ENCODE assay signal across 27 mouse cellular contexts in the genomic region with DNA sequence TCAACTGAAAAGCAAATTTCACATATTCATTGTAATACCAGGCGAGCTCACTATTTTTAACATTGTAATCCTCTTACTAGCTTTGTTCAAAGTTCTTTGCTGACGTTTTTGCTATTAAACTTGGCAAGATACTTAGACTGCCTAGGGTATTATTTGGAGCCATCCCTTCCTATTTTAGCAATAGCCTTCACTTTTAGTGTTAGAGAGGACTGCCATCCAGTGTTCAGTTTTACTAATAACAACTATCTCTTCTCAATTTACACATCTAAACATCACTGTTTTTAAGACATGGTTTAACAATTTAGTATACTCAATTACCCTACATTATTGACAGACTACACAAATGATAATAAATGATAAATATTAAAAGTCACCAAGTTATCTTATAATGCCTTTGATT.
A peak's percentile ranks its signal among the peaks of the same experiment; 100 is the strongest.
DNase-seq lines count a peak whose midpoint lies in the region; ATAC-seq and TF ChIP-seq lines count a peak whose summit lies in the region.
"Had no signal": no experiment of that assay in that cellular context is flagged by ENCODE, and none has a peak within 500 bp of the region (broad histone marks: within the 10 kb centered on the region; RNA-seq: fewer than 3 reads in every experiment).

No protein-coding gene starts in this region.

- no peaks in the 10 kb centered on the region for H3K36me3 ChIP-seq in forebrain, postnatal 0 days (ENCODE audit: insufficient read depth)
- H3K36me3 ChIP-seq in forebrain, embryonic 11.5 days (ENCODE audit: control insufficient read depth, insufficient read depth, low read length), result no peaks in the 10 kb centered on the region
- H3K36me3 ChIP-seq: forebrain, embryonic 10.5 days; heart, embryonic 12.5 days; limb, embryonic 12.5 days; liver, embryonic 13.5 days; neural tube, embryonic 15.5 days had no signal

- peak; percentile 6 for DNase-seq in forebrain, postnatal 0 days
- no peak for DNase-seq in forebrain, embryonic 11.5 days (ENCODE audit: low spot score)
- DNase-seq in left cerebral cortex, adult 2 months (ENCODE audit: extremely low spot score in 1 of 2, low spot score in 2 of 2), result no peak
- DNase-seq in left cerebral cortex, postnatal 36 days (ENCODE audit: low spot score in 2 of 2), result no peak
- peak; percentile 24 for DNase-seq in A20 (ENCODE audit: low read depth, low spot score)
- peak; percentile 5 for DNase-seq in brain, adult 2 months (ENCODE audit: low read depth, low spot score)
- no peak for DNase-seq in lung, adult 18-20 months
- DNase-seq: adrenal gland, adult 8-10 months; cerebellum, adult 2 months; cerebellum, postnatal 36 days; gastrocnemius, postnatal 10 days; heart, adult 18-20 months; heart, postnatal 10 days; kidney, adult 18-20 months; liver, embryonic 13.5 days; lung, embryonic 14.5 days; lung, postnatal 36 days; right cerebral cortex, adult 18-20 months; right cerebral cortex, postnatal 4 days; thymus, postnatal 14 days had no signal

- H3K4me2 ChIP-seq in forebrain, postnatal 0 days (ENCODE audit: low read depth), result no peak overlapping the region
- no peak overlapping the region for H3K4me2 ChIP-seq in forebrain, embryonic 11.5 days (ENCODE audit: low read depth, low read length, severe bottlenecking)
- H3K4me2 ChIP-seq: heart, embryonic 12.5 days; limb, embryonic 12.5 days; liver, embryonic 13.5 days; lung, embryonic 14.5 days; neural tube, embryonic 15.5 days had no signal

- no peak overlapping the region for H3K9ac ChIP-seq in forebrain, postnatal 0 days
- H3K9ac ChIP-seq in forebrain, embryonic 11.5 days (ENCODE audit: low read length), result no peak overlapping the region
- H3K9ac ChIP-seq: heart, embryonic 12.5 days; limb, embryonic 12.5 days; liver, embryonic 13.5 days; lung, embryonic 14.5 days; neural tube, embryonic 15.5 days had no signal

- no peak overlapping the region for H3K4me3 ChIP-seq in forebrain, postnatal 0 days (ENCODE audit: low read depth, low read length)
- H3K4me3 ChIP-seq in forebrain, embryonic 11.5 days (ENCODE audit: low read depth, low read length), result no peak overlapping the region
- H3K4me3 ChIP-seq in left cerebral cortex, adult 2 months, result no peak overlapping the region
- H3K4me3 ChIP-seq: forebrain, embryonic 10.5 days; heart, embryonic 12.5 days; limb, embryonic 12.5 days; liver, embryonic 13.5 days; neural tube, embryonic 15.5 days had no signal

- ATAC-seq in forebrain, postnatal 0 days, result no peak
- ATAC-seq in forebrain, embryonic 11.5 days (replicated peaks; ENCODE audit: low FRiP score), result no peak
- ATAC-seq: inflammation-experienced regulatory T-cells, adult 6 months; Patski had no signal

- intact Hi-C loops in left cerebral cortex, adult 2 months (cut with DNase I), result no loop called here
- intact Hi-C loops in left cerebral cortex, postnatal 36 days (cut with DNase I), result no loop called here

- 0 out of 2 replicates have a peak, but pooled peaks have one; percentile 4 for TF ChIP-seq CTCF in forebrain, postnatal 0 days (IDR thresholded peaks at IDR 0.05; ENCODE audit: low read depth)
- TF ChIP-seq CTCF in left cerebral cortex, adult 2 months (IDR thresholded peaks at IDR 0.05), result peak; percentile 26

- H3K4me1 ChIP-seq in forebrain, postnatal 0 days (ENCODE audit: insufficient read depth), result no peaks in the 10 kb centered on the region
- H3K4me1 ChIP-seq in forebrain, embryonic 11.5 days (replicated peaks; ENCODE audit: control insufficient read depth, insufficient read depth, low read length), result no peaks in the 10 kb centered on the region
- H3K4me1 ChIP-seq: forebrain, embryonic 10.5 days; heart, embryonic 12.5 days; limb, embryonic 12.5 days; liver, embryonic 13.5 days; neural tube, embryonic 15.5 days had no signal

- no peak overlapping the region for H3K27ac ChIP-seq in forebrain, postnatal 0 days (ENCODE audit: low read depth, low read length)
- H3K27ac ChIP-seq in forebrain, embryonic 11.5 days (ENCODE audit: low read depth, low read length), result no peak overlapping the region
- no peak overlapping the region for H3K27ac ChIP-seq in left cerebral cortex, adult 2 months
- H3K27ac ChIP-seq: forebrain, embryonic 10.5 days; kidney, postnatal 0 days; limb, embryonic 12.5 days; liver, embryonic 13.5 days; neural tube, embryonic 15.5 days had no signal

- WGBS in forebrain, postnatal 0 days, result 52% methylated on average over 2 of the region's 2 CpGs
- WGBS in forebrain, embryonic 11.5 days, result 55% methylated on average over 2 of the region's 2 CpGs

- H3K27me3 ChIP-seq in forebrain, postnatal 0 days (ENCODE audit: insufficient read depth, low read length), result no peaks in the 10 kb centered on the region
- no peaks in the 10 kb centered on the region for H3K27me3 ChIP-seq in forebrain, embryonic 11.5 days (ENCODE audit: control insufficient read depth, insufficient read depth, low read length)
- H3K27me3 ChIP-seq: heart, embryonic 12.5 days; limb, embryonic 12.5 days; liver, embryonic 13.5 days; neural tube, embryonic 15.5 days had no signal

- H3K9me3 ChIP-seq in forebrain, postnatal 0 days (ENCODE audit: low read length), result no peaks in the 10 kb centered on the region
- H3K9me3 ChIP-seq in forebrain, embryonic 11.5 days (ENCODE audit: control insufficient read depth, low read length), result no peaks in the 10 kb centered on the region
- H3K9me3 ChIP-seq: forebrain, embryonic 10.5 days; heart, embryonic 12.5 days; limb, embryonic 12.5 days; liver, embryonic 13.5 days; neural tube, embryonic 15.5 days had no signal

Comparison
In these comparisons a context has a peak if more than half of its experiments do, and no peak if none do; other contexts are left out.
1. DNase-seq: peak in forebrain, postnatal 0 days (single experiment), A20 (single experiment) and brain, adult 2 months (single experiment); none in forebrain, embryonic 11.5 days (single experiment), left cerebral cortex, adult 2 months (0 of 2), left cerebral cortex, postnatal 36 days (0 of 2) and lung, adult 18-20 months (0 of 2).